Mouse (Mus musculus): ENCODE results near the gene Ubr1.

GRCm38 (mm10) chr2:121007925-121008663 lies 37.6 kb upstream of the Ubr1 start, which contains the start of gene Ccndbp1:
- TF ChIP-seq CTCF (IDR thresholded peaks at IDR 0.05; ENCODE audit: low read depth) (no peak), EP300 (IDR thresholded peaks at IDR 0.05; ENCODE audit: low read depth) (no peak)

Data from liver, embryonic 14.5 days (tissue).